Mouse (Mus musculus): ENCODE results near the gene Kcnc2. TPM values are rescaled to one million over a fixed set of nuclear protein-coding genes. Genes with fewer than 3 reads are reported as not detected.
A peak's percentile ranks its signal among the peaks of the same experiment; 100 is the strongest.

The Kcnc2 gene
- polyA plus RNA-seq, 1 experiment = 55.8 TPM

DNA sequence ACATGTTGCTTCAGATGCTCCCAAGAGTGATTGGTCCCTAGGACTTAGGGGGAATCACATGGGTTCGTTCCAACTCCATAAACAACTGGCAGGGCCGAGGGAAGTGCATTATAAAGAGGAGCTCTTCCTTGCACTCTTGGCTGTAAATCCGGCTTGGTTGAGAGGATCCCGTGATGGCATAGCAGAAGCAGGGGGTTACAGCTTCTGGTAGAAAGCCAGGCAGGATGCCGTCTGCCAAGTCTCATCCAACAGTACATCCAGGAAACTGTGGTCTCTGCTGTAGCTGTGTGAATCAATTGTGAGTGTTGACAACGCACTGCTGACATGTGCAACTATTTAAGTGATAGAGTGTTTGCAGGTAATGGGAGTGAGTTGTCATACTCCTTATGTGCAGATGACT lies 107.5 kb downstream of the Kcnc2 start:
- TF ChIP-seq CTCF (IDR thresholded peaks at IDR 0.05; ENCODE audit: extremely low read depth, insufficient read depth, low read length) (no peak), POLR2A (IDR thresholded peaks at IDR 0.05; ENCODE audit: extremely low read depth, insufficient read depth, low read length) (no peak)
- Histone ChIP-seq H3K4me3 (ENCODE audit: insufficient read depth, low read length) (no peak overlapping the region), H3K4me1 (ENCODE audit: control insufficient read depth, insufficient read depth, low read length) (no peaks in the 10 kb centered on the region), H3K27ac (ENCODE audit: insufficient read depth, low read length) (no peak overlapping the region)

DNA sequence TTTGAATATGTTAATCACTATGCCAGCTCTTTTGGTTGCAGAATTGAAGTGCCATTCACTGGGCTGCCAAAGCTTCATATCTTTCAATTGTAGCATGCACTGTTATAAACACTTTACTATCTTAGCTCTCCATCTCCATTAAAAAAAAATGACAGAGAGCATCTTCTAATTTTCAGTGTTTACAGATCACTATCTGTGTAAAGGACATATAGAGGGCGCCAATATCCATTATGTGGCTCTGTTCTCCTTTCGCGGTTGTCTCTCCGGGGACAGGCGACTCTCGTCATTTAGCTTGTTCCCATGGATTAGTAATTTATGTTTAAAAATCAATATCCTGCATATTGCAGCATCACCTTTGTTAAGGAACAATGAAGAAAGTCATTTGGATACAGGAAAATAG lies 109.7 kb downstream of the Kcnc2 start:
- TF ChIP-seq CTCF (IDR thresholded peaks at IDR 0.05; ENCODE audit: extremely low read depth, insufficient read depth, low read length) = no peak
- TF ChIP-seq POLR2A (IDR thresholded peaks at IDR 0.05; ENCODE audit: extremely low read depth, insufficient read depth, low read length) = no peak
- Histone ChIP-seq H3K4me1 (ENCODE audit: control insufficient read depth, insufficient read depth, low read length) (no peaks in the 10 kb centered on the region), H3K27ac (ENCODE audit: insufficient read depth, low read length) (no peak overlapping the region), H3K4me3 (ENCODE audit: insufficient read depth, low read length) (no peak overlapping the region)

DNA sequence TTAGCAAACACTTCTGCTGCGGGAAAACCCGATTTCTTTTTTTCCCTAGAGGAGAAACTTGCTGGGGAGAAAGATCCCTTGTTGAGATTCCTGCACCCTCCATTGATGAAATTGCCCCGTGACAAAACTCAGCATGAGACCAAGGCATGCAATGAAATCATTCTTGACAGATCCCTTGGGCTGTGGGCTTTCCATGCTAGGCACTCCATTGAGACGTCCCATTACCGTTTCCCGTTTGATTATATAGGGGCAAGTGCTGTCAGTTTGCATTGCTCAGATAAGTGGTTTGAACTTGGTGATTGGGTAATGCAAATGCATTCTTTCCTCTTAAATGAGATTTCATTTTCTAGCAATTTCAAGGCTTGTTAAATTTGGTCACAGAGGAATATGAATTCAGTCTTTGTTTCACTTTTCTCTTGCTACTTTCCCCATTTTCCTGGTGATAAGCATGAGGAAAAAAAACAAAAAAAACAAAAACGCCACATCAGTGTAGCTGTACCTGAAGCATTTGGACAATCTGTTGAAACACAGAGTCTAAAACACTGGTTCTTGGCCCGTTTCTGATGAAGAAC lies 123.6 kb downstream of the Kcnc2 start:
- no peak overlapping the region for H3K27ac ChIP-seq (ENCODE audit: insufficient read depth, low read length)
- no peak for TF ChIP-seq CTCF (IDR thresholded peaks at IDR 0.05; ENCODE audit: extremely low read depth, insufficient read depth, low read length)
- TF ChIP-seq POLR2A (IDR thresholded peaks at IDR 0.05; ENCODE audit: extremely low read depth, insufficient read depth, low read length) = no peak

DNA sequence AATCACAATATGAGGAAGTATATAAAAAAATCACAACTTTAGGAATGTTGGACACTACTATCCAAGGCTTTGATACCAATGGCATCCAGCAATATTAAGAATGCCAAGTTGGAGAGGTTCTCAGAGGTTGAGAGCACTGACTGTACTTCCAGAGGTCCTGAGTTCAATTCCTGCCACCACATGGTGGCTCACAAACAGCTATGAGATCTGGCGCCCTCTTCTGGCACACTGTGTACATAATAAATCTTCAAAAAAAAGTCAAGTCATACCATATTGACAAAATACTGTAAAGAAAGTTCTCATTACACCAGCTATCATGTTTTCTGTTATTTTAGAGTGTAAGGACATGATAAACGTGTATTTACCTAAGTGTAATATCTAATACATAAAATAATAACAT lies 126.3 kb downstream of the Kcnc2 start:
- no peak overlapping the region for H3K27ac ChIP-seq (ENCODE audit: insufficient read depth, low read length)
- no peak overlapping the region for H3K4me3 ChIP-seq (ENCODE audit: insufficient read depth, low read length)
- TF ChIP-seq POLR2A (IDR thresholded peaks at IDR 0.05; ENCODE audit: extremely low read depth, insufficient read depth, low read length) (no peak), CTCF (IDR thresholded peaks at IDR 0.05; ENCODE audit: extremely low read depth, insufficient read depth, low read length) (0 out of 2 replicates have a peak, but pooled peaks have one; percentile 7)
- H3K4me1 ChIP-seq (ENCODE audit: control insufficient read depth, insufficient read depth, low read length) = no peaks in the 10 kb centered on the region; the same call in 1 of the 2 replicates

More for the DNA sequence above, 123.6 kb downstream of the Kcnc2 start:
- Histone ChIP-seq H3K4me1 (ENCODE audit: control insufficient read depth, insufficient read depth, low read length) (no peaks in the 10 kb centered on the region), H3K4me3 (ENCODE audit: insufficient read depth, low read length) (no peak overlapping the region)

DNA sequence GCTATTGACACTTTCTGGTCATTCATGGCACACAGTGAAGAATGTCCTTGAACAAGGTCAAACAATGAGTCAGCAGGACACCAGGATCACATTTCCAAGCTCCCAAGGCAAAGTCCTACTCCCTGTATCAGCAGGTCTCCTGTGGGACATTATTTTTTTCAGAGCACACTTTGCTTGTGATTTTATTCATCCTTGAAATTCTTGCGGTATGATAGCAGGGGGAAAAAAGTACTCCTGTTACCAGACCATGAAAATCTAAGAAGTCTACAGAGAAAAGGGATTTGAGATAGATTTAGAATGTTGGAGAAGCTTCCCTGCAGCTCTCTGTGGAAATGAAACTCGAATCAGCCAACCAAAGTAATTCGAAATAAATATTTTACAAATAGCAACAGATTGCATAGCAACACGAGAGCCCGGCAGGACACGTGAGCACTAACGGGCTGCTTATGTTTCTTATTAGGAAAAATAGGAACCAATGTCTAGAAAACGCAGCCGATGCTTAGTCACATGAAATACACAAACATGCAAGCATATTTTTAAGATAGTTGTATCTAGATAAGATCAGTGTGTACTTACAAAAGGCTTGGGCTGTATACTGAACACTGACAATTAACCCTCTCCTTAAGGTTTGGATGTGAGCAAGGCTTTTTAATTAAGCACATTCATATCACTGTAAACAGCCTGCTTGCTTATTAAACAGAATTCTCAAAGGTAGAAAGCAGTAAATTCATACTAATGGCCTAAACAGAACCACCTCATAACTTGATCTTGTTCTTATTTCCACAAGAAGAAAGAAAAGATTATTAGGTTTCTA lies 129.9 kb downstream of the Kcnc2 start:
- no peak for TF ChIP-seq CTCF (IDR thresholded peaks at IDR 0.05; ENCODE audit: extremely low read depth, insufficient read depth, low read length)
- TF ChIP-seq POLR2A (IDR thresholded peaks at IDR 0.05; ENCODE audit: extremely low read depth, insufficient read depth, low read length) = no peak
- no peak overlapping the region for H3K27ac ChIP-seq (ENCODE audit: insufficient read depth, low read length)
- no peak overlapping the region for H3K4me3 ChIP-seq (ENCODE audit: insufficient read depth, low read length)
- no peaks in the 10 kb centered on the region; the same call in 1 of the 2 replicates for H3K4me1 ChIP-seq (ENCODE audit: control insufficient read depth, insufficient read depth, low read length)

DNA sequence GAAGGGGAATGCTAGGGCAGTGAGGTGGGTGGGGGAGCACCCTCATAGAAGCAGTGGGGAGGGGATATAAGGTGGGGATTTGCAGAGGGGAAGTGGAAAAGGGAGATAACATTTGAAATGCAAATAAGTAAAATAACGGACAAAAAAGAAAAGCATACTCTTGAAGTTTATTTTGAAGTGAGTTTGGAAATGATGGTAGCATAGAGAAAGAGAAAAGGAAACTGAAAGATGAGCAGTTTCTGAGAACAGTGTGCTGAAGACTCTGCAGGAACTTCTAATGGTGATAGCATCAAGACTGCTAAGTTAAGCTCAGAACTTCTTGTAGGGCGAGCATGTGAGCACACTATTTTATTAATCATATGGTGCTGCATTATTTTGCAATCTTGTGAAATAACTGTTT lies 138.6 kb downstream of the Kcnc2 start:
- Histone ChIP-seq H3K4me3 (ENCODE audit: insufficient read depth, low read length) (no peak overlapping the region), H3K4me1 (ENCODE audit: control insufficient read depth, insufficient read depth, low read length) (no peaks in the 10 kb centered on the region), H3K27ac (ENCODE audit: insufficient read depth, low read length) (no peak overlapping the region)
- no peak for TF ChIP-seq POLR2A (IDR thresholded peaks at IDR 0.05; ENCODE audit: extremely low read depth, insufficient read depth, low read length)
- no peak for TF ChIP-seq CTCF (IDR thresholded peaks at IDR 0.05; ENCODE audit: extremely low read depth, insufficient read depth, low read length)

DNA sequence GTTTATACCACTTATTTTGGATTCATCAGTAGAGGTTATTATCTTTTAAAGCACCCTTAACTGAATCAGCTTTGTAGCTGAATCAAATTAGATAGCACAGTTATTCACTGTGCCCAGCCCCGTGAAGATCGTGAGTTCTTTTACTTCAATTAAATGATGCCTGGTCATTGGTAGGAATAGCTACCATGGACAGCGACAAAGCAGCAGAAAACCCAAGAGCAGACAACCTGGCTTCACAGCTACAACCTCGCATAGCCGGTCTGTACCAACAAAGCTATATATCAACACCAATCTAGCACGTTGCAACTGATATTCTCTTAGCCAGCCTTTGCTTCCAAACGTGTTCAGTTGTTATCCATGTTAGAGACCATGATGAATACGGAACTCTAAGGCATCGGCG lies 152.4 kb downstream of the Kcnc2 start:
- H3K27ac ChIP-seq (ENCODE audit: insufficient read depth, low read length) = no peak overlapping the region
- no peak for TF ChIP-seq POLR2A (IDR thresholded peaks at IDR 0.05; ENCODE audit: extremely low read depth, insufficient read depth, low read length)
- no peak for TF ChIP-seq CTCF (IDR thresholded peaks at IDR 0.05; ENCODE audit: extremely low read depth, insufficient read depth, low read length)
- H3K4me1 ChIP-seq (ENCODE audit: control insufficient read depth, insufficient read depth, low read length) = no peaks in the 10 kb centered on the region
- no peak overlapping the region for H3K4me3 ChIP-seq (ENCODE audit: insufficient read depth, low read length)

DNA sequence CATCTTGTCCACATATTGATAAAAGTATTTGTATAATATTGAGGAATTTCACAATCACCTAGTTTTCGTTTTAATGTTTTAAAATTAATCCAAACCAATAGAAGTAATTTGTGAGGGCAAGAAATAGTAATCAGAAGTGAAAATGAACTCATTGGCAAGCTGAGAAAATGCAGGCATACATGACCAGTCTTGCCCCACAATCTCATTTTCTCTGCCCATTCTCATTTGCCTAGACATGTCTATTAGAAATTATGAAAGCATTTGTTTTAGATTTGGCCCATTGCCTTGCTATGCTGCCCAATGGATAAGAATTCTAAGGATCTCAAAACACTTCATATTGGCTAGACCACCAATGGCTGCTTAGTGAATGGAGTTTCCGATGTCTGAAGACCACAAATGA lies 166.0 kb downstream of the Kcnc2 start:
- TF ChIP-seq POLR2A (IDR thresholded peaks at IDR 0.05; ENCODE audit: extremely low read depth, insufficient read depth, low read length) = no peak
- TF ChIP-seq CTCF (IDR thresholded peaks at IDR 0.05; ENCODE audit: extremely low read depth, insufficient read depth, low read length) = no peak
- Histone ChIP-seq H3K27ac (ENCODE audit: insufficient read depth, low read length) (no peak overlapping the region), H3K4me1 (ENCODE audit: control insufficient read depth, insufficient read depth, low read length) (no peaks in the 10 kb centered on the region), H3K4me3 (ENCODE audit: insufficient read depth, low read length) (no peak overlapping the region)

DNA sequence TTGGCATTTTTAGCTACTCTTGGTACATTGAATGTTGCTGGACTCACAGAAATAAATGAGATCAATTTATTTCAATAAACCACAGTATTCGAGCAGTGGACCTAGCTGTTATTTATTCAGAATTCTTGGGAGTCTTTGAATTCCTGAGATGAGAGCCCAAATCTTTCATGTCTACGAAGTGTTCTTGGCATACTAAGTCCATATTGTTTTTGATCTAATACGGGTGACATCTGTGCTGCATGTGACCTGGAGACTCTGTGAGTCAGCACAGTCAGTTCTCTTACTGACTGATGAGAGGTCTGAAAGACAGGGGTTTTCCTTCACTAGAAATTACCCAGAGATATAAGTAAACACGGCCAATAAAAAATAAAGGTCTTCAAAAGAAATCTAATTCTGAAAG lies 173.7 kb downstream of the Kcnc2 start:
- Histone ChIP-seq H3K4me3 (ENCODE audit: insufficient read depth, low read length) (no peak overlapping the region), H3K4me1 (ENCODE audit: control insufficient read depth, insufficient read depth, low read length) (peaks cover 2% of the 10 kb centered on the region; the same call in 1 of the 2 replicates), H3K27ac (ENCODE audit: insufficient read depth, low read length) (no peak overlapping the region)
- TF ChIP-seq POLR2A (IDR thresholded peaks at IDR 0.05; ENCODE audit: extremely low read depth, insufficient read depth, low read length) (no peak), CTCF (IDR thresholded peaks at IDR 0.05; ENCODE audit: extremely low read depth, insufficient read depth, low read length) (no peak)

DNA sequence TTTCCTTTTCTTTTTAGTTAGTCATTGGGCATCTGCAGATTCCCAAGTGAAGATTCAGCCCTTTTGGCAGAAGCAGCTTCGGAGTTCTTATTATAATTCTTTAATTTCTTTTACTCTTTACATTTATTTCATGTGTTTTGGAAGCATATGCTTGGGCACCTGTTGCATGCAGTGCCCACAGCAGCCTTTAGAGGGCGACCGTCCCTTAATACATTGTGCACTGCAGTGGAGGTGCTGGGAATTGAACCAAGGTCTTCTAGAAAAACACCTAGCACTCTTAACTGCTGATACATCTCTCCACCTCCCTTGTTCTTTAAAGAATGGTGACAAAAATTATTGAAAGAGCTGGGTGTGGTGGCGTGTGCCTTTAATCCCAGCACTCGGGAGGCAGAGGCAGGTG lies 180.0 kb downstream of the Kcnc2 start:
- H3K4me3 ChIP-seq (ENCODE audit: insufficient read depth, low read length) = no peak overlapping the region
- H3K4me1 ChIP-seq (ENCODE audit: control insufficient read depth, insufficient read depth, low read length) = no peaks in the 10 kb centered on the region
- no peak for TF ChIP-seq CTCF (IDR thresholded peaks at IDR 0.05; ENCODE audit: extremely low read depth, insufficient read depth, low read length)
- TF ChIP-seq POLR2A (IDR thresholded peaks at IDR 0.05; ENCODE audit: extremely low read depth, insufficient read depth, low read length) = no peak
- H3K27ac ChIP-seq (ENCODE audit: insufficient read depth, low read length) = no peak overlapping the region
